Mouse (Mus musculus) spleen, postnatal 4 days (tissue): ENCODE data around the gene Dock4.

Source experiments
- DNase-seq, 2 experiments: peaks; one replicate each; pipeline ENCODE4 v3.0.0; 2022; ENCODE audit warnings: low spot score in 2 of 2

Gene Dock4

GRCm38 (mm10) chr12:40645869-40646268, 200.1 kb downstream of the Dock4 start:
- DNase-seq, result no peak

DNA sequence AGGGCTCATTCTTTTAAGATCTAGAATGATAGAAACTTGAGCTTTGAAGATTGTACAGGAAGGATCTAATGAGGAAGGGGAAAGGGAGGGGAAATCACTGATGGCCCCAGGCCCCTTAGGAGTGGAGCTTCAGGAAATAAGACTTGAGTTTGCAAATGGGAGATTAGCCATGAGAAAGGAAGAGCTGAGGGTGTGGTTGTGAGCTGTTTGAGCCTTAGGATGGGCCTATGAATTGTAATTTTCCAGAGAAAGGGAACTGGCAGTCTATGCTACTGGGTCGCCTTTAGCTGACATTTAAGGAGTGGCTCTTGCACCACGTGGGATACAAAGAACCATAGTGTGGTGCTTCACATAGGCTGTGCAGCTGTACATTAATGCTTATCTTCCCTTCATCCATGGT, 208.6 kb downstream of the Dock4 start:
- no peak for DNase-seq

- DNase-seq, result no peak
These were observed 210.1 kb downstream of the Dock4 start for GRCm38 (mm10) chr12:40655861-40656260.

DNA sequence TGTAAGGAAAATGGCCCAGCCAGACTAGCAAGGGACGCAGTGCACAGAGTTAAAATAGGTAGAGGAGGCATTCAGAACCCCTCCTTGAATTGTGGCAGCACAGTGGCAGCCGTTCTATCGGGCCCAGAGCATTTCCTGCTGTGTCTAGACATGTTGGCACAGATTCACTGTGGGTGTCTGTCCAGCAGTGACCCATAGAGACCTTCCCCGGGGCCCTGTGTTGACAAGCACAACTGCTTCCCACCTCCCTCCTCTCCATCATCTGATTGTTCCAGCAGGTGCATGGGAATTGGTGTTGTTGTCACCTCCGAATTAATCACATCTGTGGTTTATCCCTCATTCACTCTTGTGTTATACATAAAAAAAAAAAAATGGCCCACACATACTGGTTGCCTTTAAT, 210.7 kb downstream of the Dock4 start:
- no peak for DNase-seq

DNA sequence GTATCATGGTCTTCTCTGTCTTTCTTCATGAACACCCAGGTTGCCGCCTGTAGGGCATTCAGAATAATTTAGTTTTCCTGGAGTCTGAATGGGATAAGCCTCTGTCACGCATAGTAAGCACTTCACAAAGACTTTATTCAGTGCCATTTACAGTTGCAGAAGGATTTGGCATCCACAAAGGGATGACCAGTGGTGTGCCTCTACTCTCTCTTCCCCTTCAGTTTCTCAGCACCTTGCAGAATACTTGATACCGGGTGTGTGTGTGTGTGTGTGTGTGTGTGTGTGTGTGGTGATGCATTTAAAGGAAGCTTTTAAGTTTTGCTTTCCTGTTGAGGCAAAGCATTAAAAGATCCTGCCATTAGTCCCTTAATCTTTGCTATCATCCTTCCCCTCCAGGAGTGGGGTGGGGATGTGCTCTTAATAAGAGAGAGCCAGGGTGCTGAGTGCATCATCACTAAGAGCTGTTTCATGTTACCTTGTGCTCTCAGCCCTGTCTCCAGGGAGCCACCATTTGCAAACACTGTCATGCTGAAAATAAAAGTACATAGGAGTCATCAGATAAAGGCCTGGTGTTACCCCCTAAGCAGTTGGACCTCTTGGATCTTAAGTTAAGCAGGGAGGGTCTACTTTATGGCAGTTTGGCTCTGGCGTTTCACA, 211.6 kb downstream of the Dock4 start:
- no peak for DNase-seq

- DNase-seq, result no peak
These were observed 213.9 kb downstream of the Dock4 start for GRCm38 (mm10) chr12:40659689-40660088.

DNA sequence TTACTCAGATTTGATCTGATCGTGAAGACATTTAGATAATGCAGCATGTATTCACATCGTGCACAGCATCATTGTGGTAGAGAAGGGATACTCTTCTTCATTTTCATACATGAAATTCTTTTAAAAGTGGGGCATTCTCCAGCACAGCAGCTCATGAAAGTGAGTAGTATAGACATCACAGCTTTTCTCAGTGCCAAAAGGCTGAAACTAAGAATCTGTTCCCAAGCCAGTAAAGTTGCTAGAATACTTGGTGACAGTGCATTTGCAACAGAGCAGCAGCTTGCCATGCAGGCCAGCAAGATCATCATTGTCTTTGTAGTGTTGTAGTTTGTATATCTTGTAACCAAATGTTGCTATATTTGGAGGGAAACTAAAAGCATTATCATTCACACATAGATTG, 223.7 kb downstream of the Dock4 start:
- DNase-seq, result no peak

DNA sequence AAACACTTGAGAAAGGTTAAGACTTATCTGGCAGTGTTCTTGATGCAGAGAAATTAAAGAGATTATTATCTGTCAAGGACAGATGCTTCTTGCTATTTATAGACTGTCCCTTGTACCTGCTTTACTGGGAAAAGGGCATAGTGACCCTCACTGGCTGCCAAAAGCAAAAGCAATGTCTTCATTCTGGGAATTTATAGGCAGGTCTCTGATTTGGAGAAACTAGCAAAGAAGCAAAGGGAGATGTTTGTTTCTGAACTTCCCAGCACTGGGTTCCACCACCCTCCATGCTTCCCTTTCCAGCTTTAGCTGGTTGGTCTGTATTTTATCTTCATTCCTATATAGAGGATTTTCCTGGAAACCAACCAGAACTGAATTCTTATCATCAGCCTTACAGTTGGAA, 225.0 kb downstream of the Dock4 start:
- DNase-seq, result no peak

GRCm38 (mm10) chr12:40679713-40680112, 234.0 kb downstream of the Dock4 start:
- no peak for DNase-seq

GRCm38 (mm10) chr12:40680551-40680950, 234.8 kb downstream of the Dock4 start:
- DNase-seq, result peak in 1 of 2 experiments; percentile 27

- DNase-seq, result no peak
These were observed 245.7 kb downstream of the Dock4 start for GRCm38 (mm10) chr12:40691444-40691843.

DNA sequence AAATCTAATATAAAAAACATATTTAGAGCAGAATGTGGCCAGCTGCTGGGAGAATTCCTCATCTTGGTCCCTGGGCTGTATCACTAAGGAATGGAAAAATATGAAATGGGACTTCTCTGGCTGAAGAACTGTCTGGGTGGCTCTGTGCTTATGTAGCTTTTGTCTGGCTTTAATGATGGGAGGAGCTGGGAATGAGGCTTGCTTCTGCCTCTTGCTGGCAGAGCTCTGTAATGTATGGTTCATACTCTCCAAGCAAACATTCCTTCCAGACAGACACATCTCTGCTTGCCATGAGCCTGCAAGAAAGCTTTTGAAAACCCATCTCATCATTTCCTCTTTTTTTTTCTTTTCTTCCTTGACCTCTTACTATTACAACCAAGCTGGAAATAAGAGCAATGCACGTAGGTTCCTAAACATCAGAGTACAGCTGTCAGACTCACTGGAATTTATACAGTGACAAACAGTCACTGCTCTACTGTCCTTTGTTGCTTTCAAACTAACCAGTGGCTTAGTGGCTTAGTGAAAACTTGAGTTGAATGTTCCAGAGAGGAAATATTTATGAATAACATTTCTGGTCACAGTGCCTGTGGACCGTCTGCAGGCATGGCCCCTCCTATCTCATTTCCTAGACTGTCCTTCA, 248.4 kb downstream of the Dock4 start:
- DNase-seq, result no peak

- no peak for DNase-seq
These were observed 252.6 kb downstream of the Dock4 start for GRCm38 (mm10) chr12:40698330-40698729.

DNA sequence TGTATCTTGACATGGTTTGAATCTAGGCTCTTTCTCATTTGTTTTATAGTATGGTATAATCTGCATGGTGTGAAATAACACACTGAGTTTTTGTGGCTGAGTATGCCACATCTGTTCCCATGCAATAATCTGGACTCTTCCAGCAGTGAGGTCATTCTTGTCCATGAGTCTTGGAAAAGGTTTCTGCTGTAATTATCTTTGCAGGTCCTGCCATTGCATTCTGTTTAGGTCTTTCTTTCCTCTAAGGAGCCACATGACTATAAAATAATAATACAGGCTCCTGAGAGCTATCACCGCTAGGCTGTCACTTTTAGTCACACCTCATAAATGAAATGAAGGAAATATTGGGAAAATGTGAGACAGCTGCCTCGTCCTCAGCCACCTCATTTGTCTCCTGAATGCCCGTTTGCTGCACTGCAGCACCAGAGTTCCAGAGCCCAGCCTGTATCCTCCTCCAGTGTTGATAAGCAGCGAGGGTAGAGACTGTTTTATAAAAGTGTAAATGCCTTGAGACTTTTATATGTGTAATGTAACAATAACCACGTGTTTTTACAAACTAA, 256.6 kb downstream of the Dock4 start:
- no peak for DNase-seq

GRCm38 (mm10) chr12:40704296-40704695, 258.5 kb downstream of the Dock4 start:
- no peak for DNase-seq

- no peak for DNase-seq
These were observed 261.4 kb downstream of the Dock4 start for GRCm38 (mm10) chr12:40707108-40707507.

DNA sequence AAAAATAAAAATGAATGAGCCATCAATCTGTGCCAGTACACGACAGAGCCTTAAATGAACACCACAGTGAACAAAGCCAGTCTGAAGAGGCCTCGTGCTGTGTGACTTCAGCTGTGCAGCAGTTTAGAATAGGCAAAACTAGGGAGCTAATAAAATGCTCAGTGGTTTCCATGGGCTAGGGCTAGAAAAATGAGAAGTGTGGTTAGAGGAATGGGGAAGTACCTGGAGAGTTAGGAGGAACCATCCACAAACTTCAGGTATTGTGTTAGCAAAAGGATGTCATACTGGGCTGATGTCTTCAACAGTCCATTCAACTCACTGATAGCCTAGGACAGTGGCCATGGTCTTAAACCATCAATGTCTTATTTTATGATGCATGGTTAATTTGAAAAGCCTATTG, 263.3 kb downstream of the Dock4 start:
- no peak for DNase-seq

GRCm38 (mm10) chr12:40712235-40712634, 266.5 kb downstream of the Dock4 start:
- no peak for DNase-seq

GRCm38 (mm10) chr12:40714288-40714687, 268.5 kb downstream of the Dock4 start:
- no peak for DNase-seq

DNA sequence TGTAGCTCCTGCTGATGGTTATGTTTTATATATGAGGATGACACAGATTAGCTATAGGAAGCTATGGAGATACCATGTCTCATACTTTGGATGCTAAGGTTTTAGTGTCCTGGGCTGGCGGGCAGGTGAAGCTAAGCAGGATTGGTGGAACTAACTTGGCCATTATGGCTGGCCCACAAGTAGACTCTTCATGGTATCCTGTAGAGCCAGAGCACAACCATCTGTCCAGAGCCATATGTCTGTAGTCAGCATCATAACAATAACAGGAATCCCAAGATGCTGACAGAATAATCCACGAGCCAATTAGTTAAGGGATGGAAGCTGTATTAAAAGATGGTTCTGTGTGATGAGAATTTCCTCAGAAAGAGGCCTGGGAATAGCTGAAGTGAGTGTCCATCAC, 269.4 kb downstream of the Dock4 start:
- no peak for DNase-seq

DNA sequence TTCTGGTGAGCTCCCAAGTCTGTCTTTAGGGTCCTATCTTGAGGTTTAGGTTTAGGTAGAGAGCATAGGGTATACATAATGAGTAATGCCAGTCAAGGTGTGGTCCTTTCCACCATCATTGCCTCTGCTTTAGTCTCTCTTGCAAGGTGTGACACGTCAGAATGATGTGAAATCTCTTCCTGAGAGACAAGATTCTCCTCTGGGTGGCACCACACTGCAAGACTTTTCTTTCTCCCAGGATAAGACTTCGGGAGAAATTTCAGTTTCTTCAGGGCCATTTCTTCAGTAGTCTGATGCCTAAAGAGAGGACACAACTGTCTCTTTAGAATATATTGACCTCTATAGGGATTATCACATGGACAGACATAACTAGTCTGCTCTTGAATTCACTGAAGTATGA, 282.6 kb downstream of the Dock4 start:
- DNase-seq, result no peak

DNA sequence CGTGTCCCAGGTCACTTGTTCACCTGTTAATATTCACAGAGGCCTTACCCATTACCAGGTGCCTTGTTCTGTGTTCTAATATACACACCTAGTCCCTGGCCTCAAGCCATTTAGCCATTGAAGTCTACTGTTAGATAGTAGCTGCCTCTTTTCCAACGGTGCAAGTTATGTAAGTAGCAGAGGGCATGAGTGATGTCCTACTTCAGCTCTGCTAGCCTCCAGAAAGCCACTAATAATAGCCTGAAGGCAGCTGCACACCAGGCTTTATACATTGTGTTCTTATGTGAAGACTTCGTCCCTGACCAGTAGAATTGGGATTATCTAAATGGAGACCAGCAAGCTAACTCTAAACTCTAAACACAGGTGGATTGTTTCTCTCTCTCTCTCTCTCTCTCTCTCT, 285.0 kb downstream of the Dock4 start:
- DNase-seq, result no peak

GRCm38 (mm10) chr12:40745501-40745900, 299.7 kb downstream of the Dock4 start:
- DNase-seq, result no peak
